Mouse (Mus musculus) limb, embryonic 14.5 days (tissue): ENCODE measurements around the gene Alkbh5. TPM values are rescaled to one million over a fixed set of nuclear protein-coding genes. Genes with fewer than 3 reads are reported as not detected.

Experiments used
- ATAC-seq: fragments of 200-750 bp; cut with Nextera tagmentation; 2 replicates; pipeline ENCODE4 v1.8.0; 2017; ENCODE audit warnings: low read depth, moderate number of reproducible peaks, moderate TSS enrichment; ENCODE audit not compliant: low FRiP score
- DNase-seq: peaks from one replicate; pipeline ENCODE4 v3.0.0-alpha.2; 2015; ENCODE audit warnings: low spot score
- H3K27ac ChIP-seq: fragments of 300-500 bp; sonication (generic); replicated peaks from 2 replicates; pipeline ENCODE4 v1.5.1; 2014; ENCODE audit warnings: low read depth, mild to moderate bottlenecking, low read length, moderate library complexity, mixed read lengths
- H3K27me3 ChIP-seq: fragments of 300-500 bp; sonication (generic); 2 replicates; pipeline ENCODE4 v1.6.1; 2014; ENCODE audit warnings: low read length, mixed read lengths; ENCODE audit not compliant: control insufficient read depth, insufficient read depth
- H3K36me3 ChIP-seq: fragments of 300-500 bp; sonication (generic); 2 replicates; pipeline ENCODE4 v1.6.1; 2014; ENCODE audit warnings: mild to moderate bottlenecking, low read length, moderate library complexity, mixed read lengths; ENCODE audit not compliant: control insufficient read depth, insufficient read depth
- H3K4me1 ChIP-seq: fragments of 300-500 bp; sonication (generic); 2 replicates; pipeline ENCODE4 v1.6.1; 2014; ENCODE audit warnings: antibody characterized with exemption, low read length, mixed read lengths; ENCODE audit not compliant: control insufficient read depth, insufficient read depth
- H3K4me2 ChIP-seq: fragments of 300-500 bp; sonication (generic); replicated peaks from 2 replicates; pipeline ENCODE4 v1.6.1; 2014; ENCODE audit warnings: low read depth, mild to moderate bottlenecking, low read length, moderate library complexity; ENCODE audit not compliant: severe bottlenecking
- H3K4me3 ChIP-seq: fragments of 300-500 bp; sonication (generic); replicated peaks from 2 replicates; pipeline ENCODE4 v1.5.1; 2014; ENCODE audit warnings: low read length
- H3K9ac ChIP-seq: fragments of 300-500 bp; sonication (generic); 2 replicates; pipeline ENCODE4 v1.6.1; 2014; ENCODE audit warnings: mild to moderate bottlenecking, low read depth, low read length, moderate library complexity; ENCODE audit not compliant: severe bottlenecking
- H3K9me3 ChIP-seq: fragments of 300-500 bp; sonication (generic); 2 replicates; pipeline ENCODE4 v1.6.1; 2016; ENCODE audit warnings: low read length; ENCODE audit not compliant: control insufficient read depth
- POLR2A ChIP-seq: fragments of 200-500 bp; IDR thresholded peaks from 2 replicates; pipeline ENCODE4 v1.8.0; 2012; ENCODE audit warnings: inconsistent platforms, mild to moderate bottlenecking, moderate library complexity, borderline replicate concordance; ENCODE audit not compliant: insufficient read depth, insufficient read length; ENCODE audit errors: extremely low read depth
- WGBS: fragments of 180-500 bp; shearing (Covaris S2); extraction: QIAGEN DNeasy Blood & Tissue Kit; methylation state at CpG from one replicate; pipeline ENCODE4 v1.1.7; 2014; 5-methylcytosine and 5-hydroxymethylcytosine counted together
- polyA plus RNA-seq, 2 experiments: library from polyadenylated mRNA; depleted of rRNA in 1 of 2; stranded (reverse) in 1 of 2; unstranded in 1 of 2; fragments of >200 nt; fragmentation: Nextera tagmentation in 1 of 2; extraction: Ambion mirVana in 1 of 2; gene quantifications; 2 replicates each; pipeline versions ENCODE4 v1.2.1 to v1.2.3; 2012 to 2014

Gene Alkbh5
- polyA plus RNA-seq, 2 experiments: 19.3 to 30.2 TPM

DNA sequence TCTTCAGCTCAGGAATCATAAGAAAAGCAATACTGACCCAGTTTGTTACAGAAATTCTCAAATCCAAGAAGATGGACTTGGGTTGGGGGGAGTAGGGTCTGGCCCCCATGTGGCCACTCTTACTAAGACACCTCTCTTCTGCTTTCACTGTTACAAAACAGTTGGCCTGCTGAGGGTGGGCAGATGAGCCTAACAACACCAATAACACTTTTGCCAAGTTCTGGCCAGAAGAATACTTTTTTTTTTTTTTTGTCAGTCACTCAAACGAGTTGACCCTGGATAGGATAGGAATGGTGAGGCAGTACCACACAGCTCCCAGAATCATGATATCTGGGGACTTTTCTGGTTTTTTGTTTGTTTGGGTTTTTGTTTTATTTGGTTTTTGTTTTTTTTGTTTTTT, 24.3 kb upstream of the Alkbh5 start:
- DNase-seq: no peak
- Histone ChIP-seq H3K4me1 (peaks cover 3% of the 10 kb centered on the region), H3K9ac (no peak overlapping the region), H3K4me3 (no peak overlapping the region), H3K9me3 (no peaks in the 10 kb centered on the region), H3K4me2 (no peak overlapping the region), H3K36me3 (no peaks in the 10 kb centered on the region), H3K27ac (no peak overlapping the region), H3K27me3 (no peaks in the 10 kb centered on the region)
- WGBS: 69% methylated on average over 1 of the region's 1 CpGs
- ATAC-seq: no peak
- TF ChIP-seq POLR2A: no peak

DNA sequence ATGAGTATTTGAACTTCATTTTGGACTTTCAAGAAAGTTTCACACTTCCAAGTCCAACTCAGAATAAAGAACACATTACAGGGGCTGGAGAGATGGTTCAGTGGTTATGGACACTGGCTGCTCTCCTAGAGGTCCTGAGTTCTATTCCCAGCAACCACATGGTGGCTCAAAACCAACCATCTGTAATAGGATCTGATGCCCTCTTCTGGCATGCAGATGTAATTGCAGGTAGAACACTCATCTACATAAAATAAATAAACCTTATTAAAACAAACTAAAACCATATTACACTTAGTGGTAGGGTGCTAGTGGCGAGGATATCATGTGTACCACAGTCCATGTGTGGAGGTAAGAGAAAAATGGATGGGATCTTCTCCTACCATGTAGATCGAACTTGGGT, 23.7 kb upstream of the Alkbh5 start:
- no peak for ATAC-seq

DNA sequence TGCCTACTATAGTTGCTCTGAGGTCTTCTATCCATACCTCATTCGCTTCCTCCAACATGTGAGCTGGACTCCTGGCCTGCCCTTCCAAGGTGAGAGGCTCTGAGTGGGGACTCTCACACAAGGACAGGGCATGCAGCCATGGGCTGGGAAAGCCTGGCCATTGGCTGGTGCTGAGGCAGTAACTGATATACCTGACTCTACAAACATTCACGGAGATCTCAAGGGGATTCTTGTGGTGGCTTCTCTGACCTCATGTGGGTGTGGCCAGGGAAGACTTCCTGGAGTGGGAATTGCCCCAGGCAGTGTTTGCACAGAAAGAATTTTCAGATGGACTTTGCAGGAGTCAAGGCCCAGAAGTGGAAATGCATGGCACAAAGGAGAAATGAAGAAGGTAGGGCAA, 21.2 kb upstream of the Alkbh5 start:
- Histone ChIP-seq H3K4me2 (no peak overlapping the region), H3K27me3 (no peaks in the 10 kb centered on the region), H3K4me3 (no peak overlapping the region), H3K4me1 (no peaks in the 10 kb centered on the region), H3K9ac (no peak overlapping the region), H3K27ac (no peak overlapping the region), H3K36me3 (no peaks in the 10 kb centered on the region), H3K9me3 (no peaks in the 10 kb centered on the region)
- ATAC-seq: no peak
- 63% methylated on average over 2 of the region's 2 CpGs for WGBS
- DNase-seq: peak; percentile 8
- no peak for TF ChIP-seq POLR2A

More for the DNA sequence above, 23.7 kb upstream of the Alkbh5 start:
- H3K9ac ChIP-seq: no peak overlapping the region
- peaks cover 3% of the 10 kb centered on the region for H3K4me1 ChIP-seq
- TF ChIP-seq POLR2A: no peak
- no peaks in the 10 kb centered on the region for H3K9me3 ChIP-seq
- H3K27ac ChIP-seq: no peak overlapping the region
- 68% methylated on average over 2 of the region's 2 CpGs for WGBS
- no peak overlapping the region for H3K4me3 ChIP-seq
- no peaks in the 10 kb centered on the region for H3K36me3 ChIP-seq
- H3K27me3 ChIP-seq: no peaks in the 10 kb centered on the region
- DNase-seq: no peak
- H3K4me2 ChIP-seq: no peak overlapping the region

DNA sequence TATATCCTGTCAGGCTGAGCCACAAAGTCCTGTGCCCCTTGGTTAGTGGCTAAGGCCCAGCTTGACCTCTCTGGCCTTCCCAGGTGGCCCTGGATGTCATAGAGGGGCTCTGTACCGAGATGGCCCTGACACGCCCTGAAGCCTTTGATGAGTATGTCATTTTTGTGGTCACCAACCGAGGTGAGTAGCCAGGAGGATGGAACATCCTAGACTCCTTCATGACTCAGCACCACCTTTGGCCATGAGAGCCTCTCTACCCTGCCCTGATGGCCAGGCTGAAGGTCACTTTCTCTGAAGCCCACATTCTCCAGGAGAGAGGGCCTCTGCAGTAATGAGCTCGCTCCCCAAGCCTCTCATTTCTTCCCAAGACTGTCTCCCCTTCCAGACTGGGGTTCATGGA, 17.9 kb upstream of the Alkbh5 start:
- Histone ChIP-seq H3K9me3 (no peaks in the 10 kb centered on the region), H3K27ac (no peak overlapping the region), H3K4me1 (no peaks in the 10 kb centered on the region), H3K9ac (no peak overlapping the region), H3K36me3 (no peaks in the 10 kb centered on the region), H3K4me2 (no peak overlapping the region), H3K27me3 (no peaks in the 10 kb centered on the region), H3K4me3 (no peak overlapping the region)
- DNase-seq: no peak
- no peak for TF ChIP-seq POLR2A
- WGBS: 66% methylated on average over 4 of the region's 4 CpGs
- ATAC-seq: no peak

DNA sequence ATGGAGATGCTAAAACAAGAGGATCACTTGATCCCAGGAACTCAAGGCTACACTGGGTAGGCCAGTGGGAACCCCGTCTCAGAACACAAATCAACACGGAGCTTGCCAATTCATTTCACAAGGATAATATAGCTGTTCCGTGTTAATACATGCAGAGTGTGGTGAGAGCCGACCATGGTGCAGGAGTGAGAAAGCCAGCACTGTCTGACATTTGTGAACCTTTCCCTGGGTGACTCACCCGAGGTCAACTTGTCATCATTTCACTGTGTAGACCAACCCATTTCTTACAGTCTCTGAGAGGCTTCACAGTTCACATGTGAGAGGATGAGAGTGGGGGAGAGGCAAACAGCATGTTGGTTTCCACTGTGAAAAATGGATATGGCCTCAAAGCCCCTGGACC, 14.2 kb upstream of the Alkbh5 start:
- no peak overlapping the region for H3K27ac ChIP-seq
- no peak for TF ChIP-seq POLR2A
- H3K9ac ChIP-seq: no peak overlapping the region
- 82% methylated on average over 5 of the region's 5 CpGs for WGBS
- no peak overlapping the region for H3K4me3 ChIP-seq
- H3K9me3 ChIP-seq: no peaks in the 10 kb centered on the region
- DNase-seq (no peak), ATAC-seq (no peak)
- no peaks in the 10 kb centered on the region for H3K4me1 ChIP-seq
- no peaks in the 10 kb centered on the region for H3K27me3 ChIP-seq
- no peak overlapping the region for H3K4me2 ChIP-seq
- no peaks in the 10 kb centered on the region for H3K36me3 ChIP-seq

DNA sequence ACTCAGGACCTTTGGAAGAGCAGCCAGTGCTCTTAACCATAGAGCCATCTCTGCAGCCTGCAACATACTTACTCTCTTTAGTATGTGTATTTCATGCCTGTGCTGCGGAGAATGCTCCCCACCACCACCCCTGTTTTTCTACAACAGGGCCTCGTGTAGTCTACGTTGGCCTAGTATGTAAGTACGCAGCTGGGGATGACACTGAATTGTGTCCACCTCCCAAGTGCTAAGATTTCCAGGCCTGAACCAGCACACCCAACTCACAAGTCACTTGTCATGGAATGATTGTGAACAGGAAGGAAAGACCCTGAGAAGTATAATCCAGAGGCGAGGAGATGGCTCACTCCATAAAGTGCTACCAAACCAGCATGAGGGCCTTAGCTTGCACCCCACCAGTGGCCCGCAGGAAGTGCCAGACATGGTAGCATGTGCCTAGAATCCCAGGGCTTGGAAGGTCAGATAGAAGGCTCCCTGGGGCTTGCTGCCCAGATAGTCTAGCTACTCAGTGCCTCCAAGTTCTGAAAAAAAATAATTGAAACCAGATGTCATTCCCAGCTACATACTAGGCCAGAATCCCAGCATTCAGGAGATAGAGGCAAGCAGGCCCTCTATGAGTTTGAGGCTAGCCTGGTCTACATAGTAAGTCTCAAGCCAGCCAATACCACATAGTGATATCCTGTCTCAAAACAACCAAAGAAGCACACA, 13.4 kb upstream of the Alkbh5 start:
- H3K4me1 ChIP-seq: no peaks in the 10 kb centered on the region
- H3K27me3 ChIP-seq: no peaks in the 10 kb centered on the region
- TF ChIP-seq POLR2A: no peak
- no peaks in the 10 kb centered on the region for H3K36me3 ChIP-seq
- H3K9ac ChIP-seq: no peak overlapping the region
- WGBS: 81% methylated on average over 6 of the region's 6 CpGs
- H3K4me2 ChIP-seq: no peak overlapping the region
- H3K27ac ChIP-seq: no peak overlapping the region
- H3K9me3 ChIP-seq: no peaks in the 10 kb centered on the region
- ATAC-seq: no peak
- H3K4me3 ChIP-seq: no peak overlapping the region
- no peak for DNase-seq
